Mouse (Mus musculus): ENCODE data around the gene Otud1. TPM values are rescaled to one million over a fixed set of nuclear protein-coding genes. Genes with fewer than 3 reads are reported as not detected.

The Otud1 gene
- total RNA-seq, 2 experiments from 2014 or later = 12.3 TPM

GRCm38 (mm10) chr2:19665841-19666240 is 8.3 kb downstream of the Otud1 start:
- DNase-seq (ENCODE audit: extremely low spot score in 1 of 2, low spot score in 1 of 2) = no peak

GRCm38 (mm10) chr2:19670851-19671688 is 13.5 kb downstream of the Otud1 start:
- no peak for DNase-seq (ENCODE audit: extremely low spot score in 1 of 2, low spot score in 1 of 2)

GRCm38 (mm10) chr2:19682997-19683396 is 25.4 kb downstream of the Otud1 start:
- no peak for DNase-seq (ENCODE audit: extremely low spot score in 1 of 2, low spot score in 1 of 2)

- no peak for DNase-seq (ENCODE audit: extremely low spot score in 1 of 2, low spot score in 1 of 2)
Observed at GRCm38 (mm10) chr2:19685489-19686147, 28.1 kb downstream of the Otud1 start.

- no peak for DNase-seq (ENCODE audit: extremely low spot score in 1 of 2, low spot score in 1 of 2)
Observed at GRCm38 (mm10) chr2:19690094-19690493, 32.5 kb downstream of the Otud1 start.

GRCm38 (mm10) chr2:19699573-19700295 is 42.2 kb downstream of the Otud1 start:
- DNase-seq (ENCODE audit: extremely low spot score in 1 of 2, low spot score in 1 of 2) = no peak

GRCm38 (mm10) chr2:19701386-19701785 is 43.8 kb downstream of the Otud1 start:
- DNase-seq (ENCODE audit: extremely low spot score in 1 of 2, low spot score in 1 of 2) = no peak

- DNase-seq (ENCODE audit: extremely low spot score in 1 of 2, low spot score in 1 of 2) = no peak
Observed at GRCm38 (mm10) chr2:19703020-19703613, 45.6 kb downstream of the Otud1 start.

GRCm38 (mm10) chr2:19703670-19704069 is 46.1 kb downstream of the Otud1 start:
- DNase-seq (ENCODE audit: extremely low spot score in 1 of 2, low spot score in 1 of 2) = no peak

- no peak for DNase-seq (ENCODE audit: extremely low spot score in 1 of 2, low spot score in 1 of 2)
Observed at GRCm38 (mm10) chr2:19704272-19704671, 46.7 kb downstream of the Otud1 start.

GRCm38 (mm10) chr2:19706886-19707285 is 49.3 kb downstream of the Otud1 start:
- no peak for DNase-seq (ENCODE audit: extremely low spot score in 1 of 2, low spot score in 1 of 2)

Other genes starting within 250 kb of the Otud1 start
- not detected for gene Ptf1a, start 212.1 kb upstream of the Otud1 start, total RNA-seq (2021)
- gene 4921504E06Rik, start 103.8 kb upstream of the Otud1 start, total RNA-seq (2021) = not detected